Mouse (Mus musculus): Measurements from ENCODE around the gene Nsf. TPM values are rescaled to one million over a fixed set of nuclear protein-coding genes. Genes with fewer than 3 reads are reported as not detected.
"Not testable (repeated sequence)": the region's sequence is repeated elsewhere in the genome, so short reads cannot be mapped to it uniquely, and the experiment has no call there.

Nsf gene
- polyA plus RNA-seq, 1 experiment from 2014 or later: 47.5 TPM

DNA sequence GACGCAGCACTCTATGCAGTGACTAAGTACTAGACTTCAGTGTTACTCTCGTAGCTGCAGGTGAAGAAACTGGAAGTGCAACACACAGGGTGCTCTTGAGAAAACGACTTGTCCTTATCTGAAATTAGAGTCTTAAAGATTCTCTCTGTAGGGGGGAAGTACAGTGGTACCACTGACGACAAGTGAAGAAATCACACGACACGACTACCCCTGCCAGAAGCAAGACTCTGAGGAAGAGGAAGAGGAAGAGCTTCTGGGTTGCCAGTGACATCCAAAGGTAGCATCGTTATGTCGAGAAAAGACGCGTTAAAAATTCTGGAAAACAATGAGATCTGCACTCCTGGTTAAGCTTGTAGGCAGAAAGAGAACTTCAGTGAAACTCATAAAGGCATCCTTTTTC, 70.1 kb downstream of the Nsf start:
- H3K27ac ChIP-seq (ENCODE audit: low read length): no peak overlapping the region
- no peak overlapping the region for H3K4me2 ChIP-seq (replicated peaks; ENCODE audit: low read depth, low read length)
- no peak for ATAC-seq (ENCODE audit: low FRiP score, low TSS enrichment)
- H3K4me1 ChIP-seq (ENCODE audit: insufficient read depth, low read length): peaks cover 10% of the 10 kb centered on the region
- no peaks in the 10 kb centered on the region for H3K36me3 ChIP-seq (ENCODE audit: insufficient read depth, low read length)
- no peaks in the 10 kb centered on the region for H3K9me3 ChIP-seq (ENCODE audit: low read length)
- no peak overlapping the region for H3K9ac ChIP-seq (replicated peaks; ENCODE audit: low read length)
- H3K27me3 ChIP-seq (ENCODE audit: insufficient read depth, low read length): no peaks in the 10 kb centered on the region
- no peak overlapping the region for H3K4me3 ChIP-seq (ENCODE audit: low read length)
- 91% methylated on average over 10 of the region's 10 CpGs for WGBS

DNA sequence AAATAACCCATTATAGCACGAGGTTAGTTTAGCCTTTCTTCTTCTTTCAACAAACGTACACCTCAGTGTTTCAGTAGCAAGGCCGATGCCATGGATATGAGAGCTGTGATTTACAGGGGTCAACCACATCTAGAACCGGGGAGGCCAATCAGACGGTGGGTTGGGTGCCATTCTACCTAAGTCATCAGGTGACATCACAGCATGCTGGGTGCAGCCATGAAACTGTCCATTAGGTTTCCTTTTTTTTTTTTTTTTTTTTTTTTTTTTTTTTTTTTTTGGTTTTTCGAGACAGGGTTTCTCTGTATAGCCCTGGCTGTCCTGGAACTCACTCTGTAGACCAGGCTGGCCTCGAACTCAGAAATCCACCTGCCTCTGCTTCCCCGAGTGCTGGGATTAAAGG, 74.4 kb downstream of the Nsf start:
- 88% methylated on average over 7 of the region's 8 CpGs for WGBS
- not testable (repeated sequence) for H3K9ac ChIP-seq (replicated peaks; ENCODE audit: low read length)

DNA sequence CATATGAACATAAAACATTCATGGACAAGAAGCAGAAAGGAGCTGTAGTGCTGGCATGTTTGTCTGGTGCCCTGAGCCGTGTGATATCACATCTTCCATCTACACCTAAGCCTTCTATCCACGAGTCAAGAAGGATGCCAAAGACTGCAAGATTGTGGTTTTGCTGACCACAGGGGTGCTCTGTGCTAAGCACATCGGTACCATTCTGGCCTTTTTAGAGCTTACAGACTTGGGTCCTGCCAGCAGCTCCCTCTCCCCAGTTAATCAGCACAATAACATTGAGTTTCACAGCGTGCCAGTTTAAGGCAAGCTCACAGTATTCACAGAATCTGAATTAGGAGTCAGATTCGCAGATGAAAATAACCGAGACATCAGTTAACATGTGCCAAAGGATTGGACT, 75.4 kb downstream of the Nsf start:
- Histone ChIP-seq H3K9ac (replicated peaks; ENCODE audit: low read length) (no peak overlapping the region), H3K4me1 (ENCODE audit: insufficient read depth, low read length) (no peaks in the 10 kb centered on the region), H3K4me2 (replicated peaks; ENCODE audit: low read depth, low read length) (no peak overlapping the region), H3K36me3 (ENCODE audit: insufficient read depth, low read length) (peaks cover 9% of the 10 kb centered on the region; the same call in 1 of the 2 replicates), H3K27me3 (ENCODE audit: insufficient read depth, low read length) (no peaks in the 10 kb centered on the region), H3K9me3 (ENCODE audit: low read length) (no peaks in the 10 kb centered on the region; the same call in 1 of the 2 replicates), H3K27ac (ENCODE audit: low read length) (no peak overlapping the region), H3K4me3 (ENCODE audit: low read length) (no peak overlapping the region)
- WGBS: 85% methylated on average over 6 of the region's 6 CpGs
- ATAC-seq (ENCODE audit: low FRiP score, low TSS enrichment): no peak

More for the DNA sequence above, 74.4 kb downstream of the Nsf start:
- not testable (repeated sequence) for H3K4me1 ChIP-seq (ENCODE audit: insufficient read depth, low read length); ATAC-seq (ENCODE audit: low FRiP score, low TSS enrichment); H3K4me2 ChIP-seq (replicated peaks; ENCODE audit: low read depth, low read length); H3K9me3 ChIP-seq (ENCODE audit: low read length); H3K27ac ChIP-seq (ENCODE audit: low read length); H3K36me3 ChIP-seq (ENCODE audit: insufficient read depth, low read length); H3K27me3 ChIP-seq (ENCODE audit: insufficient read depth, low read length); H3K4me3 ChIP-seq (ENCODE audit: low read length)

DNA sequence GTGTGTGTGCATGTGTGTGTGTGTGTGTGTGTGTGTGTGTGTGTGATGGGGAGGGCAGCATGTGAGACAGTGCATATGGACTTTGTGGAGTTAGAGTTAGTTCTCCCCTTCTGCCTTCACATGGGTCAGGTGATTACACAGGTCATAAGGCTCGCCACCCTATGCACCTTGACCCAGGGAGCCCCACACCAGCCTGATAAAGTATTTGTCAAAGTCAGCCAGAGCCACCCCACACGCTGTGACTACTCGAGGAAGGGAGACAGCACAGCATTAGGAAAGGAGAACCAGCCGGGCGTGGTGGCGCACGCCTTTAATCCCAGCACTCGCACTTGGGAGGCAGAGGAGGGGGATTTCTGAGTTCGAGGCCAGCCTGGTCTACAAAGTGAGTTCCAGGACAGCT, 83.5 kb downstream of the Nsf start:
- no peak for ATAC-seq (ENCODE audit: low FRiP score, low TSS enrichment)
- Histone ChIP-seq H3K4me1 (ENCODE audit: insufficient read depth, low read length) (no peaks in the 10 kb centered on the region), H3K27ac (ENCODE audit: low read length) (no peak overlapping the region), H3K27me3 (ENCODE audit: insufficient read depth, low read length) (no peaks in the 10 kb centered on the region), H3K9ac (replicated peaks; ENCODE audit: low read length) (no peak overlapping the region), H3K4me3 (ENCODE audit: low read length) (no peak overlapping the region), H3K36me3 (ENCODE audit: insufficient read depth, low read length) (peaks cover 21% of the 10 kb centered on the region), H3K9me3 (ENCODE audit: low read length) (no peaks in the 10 kb centered on the region; the same call in 1 of the 2 replicates), H3K4me2 (replicated peaks; ENCODE audit: low read depth, low read length) (no peak overlapping the region)
- WGBS: 77% methylated on average over 9 of the region's 9 CpGs

DNA sequence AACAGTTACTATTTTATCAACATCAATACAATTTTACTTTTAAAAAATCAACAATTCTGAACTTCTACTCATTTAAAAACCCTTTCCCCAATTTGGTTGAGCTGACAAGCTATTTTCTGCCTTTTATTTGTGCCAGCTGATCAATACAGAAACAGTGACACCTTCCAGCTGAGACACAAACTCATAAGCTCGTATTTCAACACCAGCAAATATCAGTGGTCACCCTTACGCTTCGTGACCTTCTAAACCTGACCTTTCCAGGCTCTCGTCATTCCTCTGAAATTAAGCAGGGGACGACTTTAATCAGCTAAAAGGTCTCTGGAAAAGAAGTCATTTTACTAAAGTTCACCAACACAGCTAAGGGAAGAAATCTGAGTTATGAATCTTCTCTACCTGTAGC, 86.2 kb downstream of the Nsf start:
- 34% methylated on average over 5 of the region's 5 CpGs for WGBS
- Histone ChIP-seq H3K27ac (ENCODE audit: low read length) (no peak overlapping the region), H3K36me3 (ENCODE audit: insufficient read depth, low read length) (peaks cover 14% of the 10 kb centered on the region), H3K4me3 (ENCODE audit: low read length) (no peak overlapping the region), H3K9ac (replicated peaks; ENCODE audit: low read length) (no peak overlapping the region), H3K9me3 (ENCODE audit: low read length) (no peaks in the 10 kb centered on the region), H3K4me2 (replicated peaks; ENCODE audit: low read depth, low read length) (no peak overlapping the region), H3K4me1 (ENCODE audit: insufficient read depth, low read length) (no peaks in the 10 kb centered on the region), H3K27me3 (ENCODE audit: insufficient read depth, low read length) (no peaks in the 10 kb centered on the region)
- ATAC-seq (ENCODE audit: low FRiP score, low TSS enrichment): no peak

DNA sequence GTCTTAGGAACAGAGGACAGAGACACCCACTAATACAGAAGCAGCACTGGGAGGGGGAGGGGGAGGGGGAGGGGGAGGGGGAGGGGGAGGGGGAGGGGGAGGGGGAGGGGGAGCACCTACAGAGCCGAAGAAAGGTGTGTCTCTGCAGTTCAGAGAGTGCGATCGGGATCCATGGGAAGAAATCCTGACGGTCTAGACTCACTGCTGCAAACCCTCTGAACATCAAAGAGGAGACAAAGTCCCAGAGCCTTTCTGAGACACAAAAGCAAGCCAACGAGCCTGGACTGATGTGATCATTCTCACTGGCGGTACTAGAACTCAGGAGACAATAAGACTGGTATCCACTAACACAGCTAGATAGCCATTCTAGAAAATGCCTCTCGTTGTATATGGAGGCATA, 88.5 kb downstream of the Nsf start:
- H3K4me1 ChIP-seq (ENCODE audit: insufficient read depth, low read length): no peaks in the 10 kb centered on the region
- no peak overlapping the region for H3K4me3 ChIP-seq (ENCODE audit: low read length)
- H3K27me3 ChIP-seq (ENCODE audit: insufficient read depth, low read length): no peaks in the 10 kb centered on the region
- H3K9me3 ChIP-seq (ENCODE audit: low read length): no peaks in the 10 kb centered on the region
- H3K36me3 ChIP-seq (ENCODE audit: insufficient read depth, low read length): 0 out of 2 replicates have a peak, but pooled peaks cover 4% of the 10 kb centered on the region
- WGBS: 82% methylated on average over 7 of the region's 7 CpGs
- no peak overlapping the region for H3K9ac ChIP-seq (replicated peaks; ENCODE audit: low read length)
- no peak overlapping the region for H3K27ac ChIP-seq (ENCODE audit: low read length)
- ATAC-seq (ENCODE audit: low FRiP score, low TSS enrichment): no peak
- no peak overlapping the region for H3K4me2 ChIP-seq (replicated peaks; ENCODE audit: low read depth, low read length)

DNA sequence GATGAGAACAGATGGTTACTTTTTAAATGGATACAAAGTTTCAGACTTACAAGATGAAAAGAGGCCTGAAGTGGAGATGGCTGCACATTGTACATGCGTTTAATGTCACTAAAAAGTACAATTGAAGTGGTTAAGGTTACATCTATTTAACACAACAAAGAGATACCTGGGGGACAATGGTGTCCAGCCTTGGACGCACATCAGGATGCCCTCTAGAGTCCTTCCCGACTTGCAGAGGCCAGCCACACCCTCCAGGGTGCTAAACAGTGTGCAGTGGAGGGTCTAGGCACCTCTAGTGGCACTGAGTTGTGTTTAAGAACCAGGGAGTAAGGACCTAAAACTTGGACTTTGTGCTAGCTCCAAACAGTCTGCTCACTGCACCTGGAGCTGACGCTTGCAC, 89.4 kb downstream of the Nsf start:
- no peak overlapping the region for H3K27ac ChIP-seq (ENCODE audit: low read length)
- no peaks in the 10 kb centered on the region for H3K9me3 ChIP-seq (ENCODE audit: low read length)
- H3K4me3 ChIP-seq (ENCODE audit: low read length): no peak overlapping the region
- H3K36me3 ChIP-seq (ENCODE audit: insufficient read depth, low read length): 0 out of 2 replicates have a peak, but pooled peaks cover 4% of the 10 kb centered on the region
- H3K27me3 ChIP-seq (ENCODE audit: insufficient read depth, low read length): no peaks in the 10 kb centered on the region
- H3K4me1 ChIP-seq (ENCODE audit: insufficient read depth, low read length): no peaks in the 10 kb centered on the region
- no peak for ATAC-seq (ENCODE audit: low FRiP score, low TSS enrichment)
- WGBS: 90% methylated on average over 4 of the region's 4 CpGs
- no peak overlapping the region for H3K9ac ChIP-seq (replicated peaks; ENCODE audit: low read length)
- H3K4me2 ChIP-seq (replicated peaks; ENCODE audit: low read depth, low read length): no peak overlapping the region

DNA sequence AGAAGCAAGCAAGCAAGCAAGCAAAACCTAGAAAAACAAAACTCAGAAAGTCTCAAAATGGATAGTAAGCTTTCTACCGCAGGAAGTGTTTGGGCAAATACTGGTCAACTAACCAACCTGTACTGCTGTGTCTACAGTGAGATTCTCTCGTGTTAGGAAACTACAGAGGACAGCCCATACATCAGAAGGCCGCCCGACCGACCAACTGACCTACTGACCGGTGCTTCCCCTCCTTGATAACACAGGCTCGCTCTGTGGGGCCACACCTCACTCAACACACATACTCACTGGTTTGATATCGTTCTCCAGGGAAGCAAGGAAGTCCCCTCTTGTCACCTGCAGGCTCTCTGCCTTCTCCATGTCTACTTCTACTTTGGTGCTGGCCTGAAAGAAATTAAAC, 90.9 kb downstream of the Nsf start:
- 75% methylated on average over 8 of the region's 8 CpGs for WGBS
- ATAC-seq (ENCODE audit: low FRiP score, low TSS enrichment): no peak
- H3K4me1 ChIP-seq (ENCODE audit: insufficient read depth, low read length): no peaks in the 10 kb centered on the region
- H3K9ac ChIP-seq (replicated peaks; ENCODE audit: low read length): no peak overlapping the region
- H3K4me2 ChIP-seq (replicated peaks; ENCODE audit: low read depth, low read length): no peak overlapping the region
- H3K4me3 ChIP-seq (ENCODE audit: low read length): no peak overlapping the region
- H3K9me3 ChIP-seq (ENCODE audit: low read length): no peaks in the 10 kb centered on the region
- no peak overlapping the region for H3K27ac ChIP-seq (ENCODE audit: low read length)
- H3K36me3 ChIP-seq (ENCODE audit: insufficient read depth, low read length): 0 out of 2 replicates have a peak, but pooled peaks cover 4% of the 10 kb centered on the region
- no peaks in the 10 kb centered on the region for H3K27me3 ChIP-seq (ENCODE audit: insufficient read depth, low read length)

DNA sequence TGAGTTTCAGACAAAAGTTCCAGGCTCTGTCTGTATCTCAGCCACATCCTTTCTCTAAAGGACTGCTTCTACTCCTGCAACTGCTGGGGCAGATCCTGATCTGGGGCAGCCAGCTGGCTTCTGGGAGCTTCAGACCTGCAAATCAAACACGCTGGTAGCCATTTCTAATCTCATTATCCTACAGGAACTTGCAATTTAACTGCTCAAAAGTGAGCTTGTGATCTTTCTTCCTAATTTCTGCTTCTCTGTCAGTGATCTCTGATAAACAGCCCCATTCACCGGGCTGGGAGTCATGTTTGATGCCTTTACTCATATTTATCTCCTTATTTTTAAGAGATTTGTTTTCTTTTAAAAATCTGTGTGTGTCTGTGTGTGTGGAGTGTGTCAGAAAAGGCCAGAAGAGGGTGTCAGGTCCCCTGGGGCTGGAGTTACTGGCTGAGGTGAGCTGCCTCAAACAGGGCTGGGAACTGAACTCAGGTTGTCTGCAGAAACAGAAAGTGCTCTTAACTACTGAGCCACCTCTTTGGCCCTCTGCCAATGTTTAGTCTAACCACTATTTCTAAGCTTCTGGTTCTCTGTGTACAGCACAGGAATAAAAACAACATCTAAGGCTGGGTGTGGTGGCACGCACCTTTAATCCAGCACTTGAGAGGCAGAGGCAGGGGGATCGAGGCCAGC, 93.8 kb downstream of the Nsf start:
- Histone ChIP-seq H3K27me3 (ENCODE audit: insufficient read depth, low read length) (no peaks in the 10 kb centered on the region), H3K9me3 (ENCODE audit: low read length) (no peaks in the 10 kb centered on the region), H3K36me3 (ENCODE audit: insufficient read depth, low read length) (0 out of 2 replicates have a peak, but pooled peaks cover 4% of the 10 kb centered on the region), H3K27ac (ENCODE audit: low read length) (no peak overlapping the region), H3K4me3 (ENCODE audit: low read length) (no peak overlapping the region), H3K4me2 (replicated peaks; ENCODE audit: low read depth, low read length) (no peak overlapping the region), H3K4me1 (ENCODE audit: insufficient read depth, low read length) (no peaks in the 10 kb centered on the region), H3K9ac (replicated peaks; ENCODE audit: low read length) (no peak overlapping the region)
- WGBS: 85% methylated on average over 4 of the region's 4 CpGs
- ATAC-seq (ENCODE audit: low FRiP score, low TSS enrichment): no peak

DNA sequence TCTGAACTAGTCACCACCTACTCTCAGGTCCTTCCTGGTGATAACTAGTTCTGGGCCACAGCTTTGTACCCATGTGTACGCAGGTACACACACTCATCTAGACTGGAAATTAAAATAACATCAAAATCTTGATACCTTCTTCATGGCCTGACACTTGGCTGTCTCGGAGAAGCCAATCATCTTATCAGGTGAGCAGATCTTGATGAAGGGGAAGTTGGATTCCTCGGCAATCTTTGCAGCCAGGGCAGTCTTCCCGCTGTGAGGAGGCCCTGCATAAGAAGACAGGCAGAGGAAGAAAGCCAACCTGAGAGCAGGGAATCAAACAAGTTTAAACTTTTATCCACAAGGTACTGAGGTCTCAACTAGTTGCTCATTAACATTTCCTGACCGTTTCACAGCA, 95.1 kb downstream of the Nsf start:
- Histone ChIP-seq H3K4me2 (replicated peaks; ENCODE audit: low read depth, low read length) (no peak overlapping the region), H3K36me3 (ENCODE audit: insufficient read depth, low read length) (0 out of 2 replicates have a peak, but pooled peaks cover 4% of the 10 kb centered on the region), H3K27ac (ENCODE audit: low read length) (no peak overlapping the region), H3K4me1 (ENCODE audit: insufficient read depth, low read length) (0 out of 2 replicates have a peak, but pooled peaks cover 1% of the 10 kb centered on the region), H3K9ac (replicated peaks; ENCODE audit: low read length) (no peak overlapping the region), H3K4me3 (ENCODE audit: low read length) (no peak overlapping the region), H3K27me3 (ENCODE audit: insufficient read depth, low read length) (no peaks in the 10 kb centered on the region), H3K9me3 (ENCODE audit: low read length) (no peaks in the 10 kb centered on the region)
- WGBS: 65% methylated on average over 5 of the region's 5 CpGs
- no peak for ATAC-seq (ENCODE audit: low FRiP score, low TSS enrichment)
